Mouse (Mus musculus) stomach, embryonic 15.5 days (tissue): ENCODE data around the gene Mapkap1. TPM values are rescaled to one million over a fixed set of nuclear protein-coding genes. Genes with fewer than 3 reads are reported as not detected.
"Not testable (repeated sequence)": the region's sequence is repeated elsewhere in the genome, so short reads cannot be mapped to it uniquely, and the experiment has no call there.

Experiments used
- ATAC-seq: fragments of 200-750 bp; cut with Nextera tagmentation; 2 replicates; pipeline ENCODE4 v1.8.0; 2017; ENCODE audit warnings: low read depth, moderate number of reproducible peaks, moderate TSS enrichment; ENCODE audit not compliant: insufficient read depth, low FRiP score
- H3K27ac ChIP-seq: fragments of 300-500 bp; sonication (generic); 2 replicates; pipeline ENCODE4 v1.5.1; 2015; ENCODE audit warnings: mild to moderate bottlenecking, inconsistent platforms
- H3K27me3 ChIP-seq: fragments of 300-500 bp; sonication (generic); replicated peaks from 2 replicates; pipeline ENCODE4 v1.6.1; 2015; ENCODE audit warnings: inconsistent platforms
- H3K36me3 ChIP-seq: fragments of 300-500 bp; sonication (generic); 2 replicates; pipeline ENCODE4 v1.6.1; 2015; ENCODE audit warnings: inconsistent platforms
- H3K4me1 ChIP-seq: fragments of 300-500 bp; sonication (generic); 2 replicates; pipeline ENCODE4 v1.6.1; 2015; ENCODE audit warnings: inconsistent platforms
- H3K4me2 ChIP-seq: fragments of 300-500 bp; sonication (generic); 2 replicates; pipeline ENCODE4 v1.6.1; 2015; ENCODE audit warnings: mild to moderate bottlenecking, inconsistent platforms
- H3K4me3 ChIP-seq: fragments of 300-500 bp; sonication (generic); replicated peaks from 2 replicates; pipeline ENCODE4 v1.5.1; 2015; ENCODE audit warnings: inconsistent platforms
- H3K9ac ChIP-seq: fragments of 300-500 bp; sonication (generic); 2 replicates; pipeline ENCODE4 v1.6.1; 2015; ENCODE audit warnings: inconsistent platforms
- H3K9me3 ChIP-seq: fragments of 300-500 bp; sonication (generic); 2 replicates; pipeline ENCODE4 v1.6.1; 2016; ENCODE audit warnings: inconsistent platforms
- WGBS: fragments of 180-500 bp; shearing (Covaris S2); methylation state at CpG from one replicate; pipeline ENCODE4 v1.1.7; 2015; 5-methylcytosine and 5-hydroxymethylcytosine counted together
- polyA plus RNA-seq: library from polyadenylated mRNA; unstranded; fragments of >200 nt; fragmentation: Nextera tagmentation; extraction: Ambion mirVana; gene quantifications from 2 replicates; pipeline ENCODE4 v1.2.1, GENCODE M21; 2015

Gene Mapkap1
- polyA plus RNA-seq, 1 experiment from 2014 or later, result 89.9 TPM

- H3K9me3 ChIP-seq, result no peaks in the 10 kb centered on the region
- H3K4me2 ChIP-seq, result no peak overlapping the region
- H3K4me3 ChIP-seq, result no peak overlapping the region
- H3K4me1 ChIP-seq, result no peaks in the 10 kb centered on the region
- no peaks in the 10 kb centered on the region for H3K36me3 ChIP-seq
- H3K27me3 ChIP-seq, result no peaks in the 10 kb centered on the region
- 88% methylated on average over 2 of the region's 2 CpGs for WGBS
- no peak overlapping the region for H3K27ac ChIP-seq
- H3K9ac ChIP-seq, result no peak overlapping the region
- no peak for ATAC-seq
Observed at GRCm38 (mm10) chr2:34378930-34379329, 27.6 kb upstream of the Mapkap1 start.

GRCm38 (mm10) chr2:34399535-34399934 is 7.0 kb upstream of the Mapkap1 start:
- H3K27ac ChIP-seq, result no peak overlapping the region
- H3K4me3 ChIP-seq, result no peak overlapping the region
- 68% methylated on average over 4 of the region's 4 CpGs for WGBS
- no peak overlapping the region for H3K9ac ChIP-seq
- no peaks in the 10 kb centered on the region for H3K4me1 ChIP-seq
- H3K27me3 ChIP-seq, result no peaks in the 10 kb centered on the region
- ATAC-seq, result no peak
- H3K9me3 ChIP-seq, result no peaks in the 10 kb centered on the region
- no peak overlapping the region for H3K4me2 ChIP-seq
- no peaks in the 10 kb centered on the region for H3K36me3 ChIP-seq

GRCm38 (mm10) chr2:34407596-34407995 is 1.0 kb downstream of the Mapkap1 start:
- Histone ChIP-seq H3K27ac (no peak overlapping the region), H3K9ac (peak overlapping the region; percentile 93; the same call in 1 of the 2 replicates), H3K36me3 (no peaks in the 10 kb centered on the region)

GRCm38 (mm10) chr2:34408341-34408740 is 1.8 kb downstream of the Mapkap1 start:
- WGBS, result 93% methylated on average over 10 of the region's 10 CpGs
- no peak overlapping the region for H3K9ac ChIP-seq
- no peaks in the 10 kb centered on the region for H3K36me3 ChIP-seq
- no peak overlapping the region for H3K4me3 ChIP-seq
- H3K27ac ChIP-seq, result no peak overlapping the region
- H3K4me1 ChIP-seq, result peaks cover 9% of the 10 kb centered on the region; the same call in 1 of the 2 replicates
- ATAC-seq, result no peak
- H3K27me3 ChIP-seq, result no peaks in the 10 kb centered on the region
- no peak overlapping the region for H3K4me2 ChIP-seq
- H3K9me3 ChIP-seq, result no peaks in the 10 kb centered on the region

More at GRCm38 (mm10) chr2:34407596-34407995, 1.0 kb downstream of the Mapkap1 start:
- H3K4me2 ChIP-seq, result peak overlapping the region; percentile 72
- H3K4me3 ChIP-seq, result peak overlapping the region; percentile 78
- no peaks in the 10 kb centered on the region for H3K9me3 ChIP-seq
- whole genome bisulfite sequencing, result 46% methylated on average over 7 of the region's 7 CpGs
- H3K4me1 ChIP-seq, result peaks cover 9% of the 10 kb centered on the region; the same call in 1 of the 2 replicates
- no peaks in the 10 kb centered on the region for H3K27me3 ChIP-seq
- ATAC-seq, result no peak

GRCm38 (mm10) chr2:34409741-34410340 is 3.3 kb downstream of the Mapkap1 start:
- no peaks in the 10 kb centered on the region for H3K36me3 ChIP-seq
- peaks cover 9% of the 10 kb centered on the region; the same call in 1 of the 2 replicates for H3K4me1 ChIP-seq
- ATAC-seq, result no peak
- no peak overlapping the region for H3K4me2 ChIP-seq
- 0 out of 2 replicates have a peak overlapping the region, but pooled peaks have one; percentile 26 for H3K27ac ChIP-seq
- WGBS, result 67% methylated on average over 5 of the region's 5 CpGs
- H3K27me3 ChIP-seq, result no peaks in the 10 kb centered on the region
- H3K4me3 ChIP-seq, result no peak overlapping the region
- H3K9me3 ChIP-seq, result no peaks in the 10 kb centered on the region
- no peak overlapping the region for H3K9ac ChIP-seq

GRCm38 (mm10) chr2:34420256-34420655 is 13.7 kb downstream of the Mapkap1 start:
- WGBS, result 28% methylated on average over 1 of the region's 1 CpGs
- Histone ChIP-seq H3K4me3 (no peak overlapping the region), H3K9ac (no peak overlapping the region), H3K27me3 (no peaks in the 10 kb centered on the region), H3K4me1 (no peaks in the 10 kb centered on the region), H3K9me3 (no peaks in the 10 kb centered on the region), H3K4me2 (no peak overlapping the region), H3K36me3 (peaks cover 4% of the 10 kb centered on the region; the same call in 1 of the 2 replicates), H3K27ac (no peak overlapping the region)
- ATAC-seq, result no peak

- Histone ChIP-seq H3K9me3 (no peaks in the 10 kb centered on the region), H3K4me1 (no peaks in the 10 kb centered on the region), H3K36me3 (peaks cover 4% of the 10 kb centered on the region; the same call in 1 of the 2 replicates), H3K27me3 (no peaks in the 10 kb centered on the region), H3K27ac (no peak overlapping the region), H3K4me3 (no peak overlapping the region), H3K9ac (no peak overlapping the region), H3K4me2 (no peak overlapping the region)
- no peak for ATAC-seq
- WGBS, result 80% methylated on average over 3 of the region's 3 CpGs
Observed at GRCm38 (mm10) chr2:34424186-34424585, 17.6 kb downstream of the Mapkap1 start.

- Histone ChIP-seq H3K4me1 (no peaks in the 10 kb centered on the region), H3K27me3 (no peaks in the 10 kb centered on the region), H3K4me2 (no peak overlapping the region), H3K27ac (no peak overlapping the region), H3K4me3 (no peak overlapping the region), H3K36me3 (peaks cover 3% of the 10 kb centered on the region; the same call in 1 of the 2 replicates), H3K9me3 (no peaks in the 10 kb centered on the region), H3K9ac (no peak overlapping the region)
- 74% methylated on average over 4 of the region's 4 CpGs for WGBS
- ATAC-seq, result no peak
Observed at GRCm38 (mm10) chr2:34425573-34426223, 19.1 kb downstream of the Mapkap1 start.

- ATAC-seq, result no peak
Observed at GRCm38 (mm10) chr2:34430663-34431062, 24.1 kb downstream of the Mapkap1 start.

GRCm38 (mm10) chr2:34431701-34432372 is 25.3 kb downstream of the Mapkap1 start:
- no peak for ATAC-seq
- no peaks in the 10 kb centered on the region for H3K27me3 ChIP-seq
- WGBS, result 89% methylated on average over 12 of the region's 12 CpGs
- H3K36me3 ChIP-seq, result peaks cover 3% of the 10 kb centered on the region; the same call in 1 of the 2 replicates
- H3K9me3 ChIP-seq, result no peaks in the 10 kb centered on the region
- H3K4me3 ChIP-seq, result no peak overlapping the region
- no peak overlapping the region for H3K4me2 ChIP-seq
- H3K9ac ChIP-seq, result no peak overlapping the region
- H3K27ac ChIP-seq, result no peak overlapping the region
- no peaks in the 10 kb centered on the region for H3K4me1 ChIP-seq

More at GRCm38 (mm10) chr2:34430663-34431062, 24.1 kb downstream of the Mapkap1 start:
- Histone ChIP-seq H3K9me3 (no peaks in the 10 kb centered on the region), H3K4me1 (no peaks in the 10 kb centered on the region), H3K4me3 (no peak overlapping the region), H3K27me3 (no peaks in the 10 kb centered on the region), H3K36me3 (no peaks in the 10 kb centered on the region), H3K4me2 (no peak overlapping the region), H3K27ac (no peak overlapping the region), H3K9ac (no peak overlapping the region)
- WGBS, result 96% methylated on average over 8 of the region's 8 CpGs

- not testable (repeated sequence) for H3K27me3 ChIP-seq, H3K27ac ChIP-seq, H3K9me3 ChIP-seq, H3K9ac ChIP-seq, H3K4me3 ChIP-seq, ATAC-seq, H3K36me3 ChIP-seq, H3K4me1 ChIP-seq, H3K4me2 ChIP-seq
- 88% methylated on average over 2 of the region's 2 CpGs for WGBS
Observed at GRCm38 (mm10) chr2:34432887-34433286, 26.3 kb downstream of the Mapkap1 start.

GRCm38 (mm10) chr2:34436321-34436720 is 29.8 kb downstream of the Mapkap1 start:
- WGBS, result 88% methylated on average over 3 of the region's 3 CpGs
- Histone ChIP-seq H3K36me3 (peaks cover 4% of the 10 kb centered on the region; the same call in 1 of the 2 replicates), H3K4me3 (no peak overlapping the region)

More at GRCm38 (mm10) chr2:34436321-34436720, 29.8 kb downstream of the Mapkap1 start:
- Histone ChIP-seq H3K9ac (no peak overlapping the region), H3K27ac (no peak overlapping the region), H3K27me3 (no peaks in the 10 kb centered on the region), H3K4me1 (no peaks in the 10 kb centered on the region), H3K9me3 (no peaks in the 10 kb centered on the region), H3K4me2 (no peak overlapping the region)
- no peak for ATAC-seq
